Mouse (Mus musculus): ENCODE results near the gene Angptl3. TPM values are rescaled to one million over a fixed set of nuclear protein-coding genes. Genes with fewer than 3 reads are reported as not detected.

The Angptl3 gene
- polyA plus RNA-seq, 1 experiment from 2014 or later = 1.1 TPM

DNA sequence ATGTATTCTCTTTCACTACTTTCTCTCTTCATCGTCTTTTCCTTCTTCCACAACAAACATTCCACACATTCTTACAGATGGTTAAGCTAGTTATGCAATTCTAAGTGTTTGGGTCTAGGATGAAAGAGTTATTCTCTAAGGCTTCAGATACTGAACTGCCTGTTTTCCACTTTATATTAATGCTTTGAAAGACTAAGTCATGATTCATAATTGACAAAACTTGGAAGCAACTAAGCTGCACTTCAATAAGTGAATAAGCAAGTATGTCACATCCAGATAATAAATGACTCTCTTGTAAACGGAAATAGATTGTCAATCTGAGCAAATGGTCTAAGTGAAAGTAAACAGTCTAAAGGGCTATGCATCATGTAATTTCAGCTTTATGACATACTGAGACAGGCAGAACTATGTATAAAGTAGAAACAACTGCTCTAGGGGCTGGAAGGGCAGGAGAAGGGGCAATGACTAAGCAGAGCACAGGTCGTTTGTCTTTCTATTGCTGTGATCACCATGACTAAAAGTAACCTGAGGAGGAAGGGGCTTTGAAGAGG is 60.5 kb downstream of the Angptl3 start:
- Histone ChIP-seq H3K27me3 (replicated peaks; ENCODE audit: control insufficient read depth, insufficient read depth, low read length) (no peaks in the 10 kb centered on the region), H3K4me1 (replicated peaks; ENCODE audit: control insufficient read depth, insufficient read depth, low read length) (peaks cover 5% of the 10 kb centered on the region; the same call in 1 of the 2 replicates), H3K27ac (ENCODE audit: low read depth) (no peak overlapping the region), H3K4me2 (ENCODE audit: low read length) (no peak overlapping the region), H3K9ac (ENCODE audit: low read length) (no peak overlapping the region), H3K4me3 (ENCODE audit: low read depth, low read length) (no peak overlapping the region), H3K9me3 (ENCODE audit: control insufficient read depth, low read length) (no peaks in the 10 kb centered on the region), H3K36me3 (ENCODE audit: control insufficient read depth, insufficient read depth, low read length) (peaks cover 11% of the 10 kb centered on the region)
- ATAC-seq (replicated peaks; ENCODE audit: low FRiP score, low TSS enrichment, low read depth) = no peak
- no peak for DNase-seq (ENCODE audit: low spot score)
- WGBS = 32% methylated on average over 3 of the region's 3 CpGs

DNA sequence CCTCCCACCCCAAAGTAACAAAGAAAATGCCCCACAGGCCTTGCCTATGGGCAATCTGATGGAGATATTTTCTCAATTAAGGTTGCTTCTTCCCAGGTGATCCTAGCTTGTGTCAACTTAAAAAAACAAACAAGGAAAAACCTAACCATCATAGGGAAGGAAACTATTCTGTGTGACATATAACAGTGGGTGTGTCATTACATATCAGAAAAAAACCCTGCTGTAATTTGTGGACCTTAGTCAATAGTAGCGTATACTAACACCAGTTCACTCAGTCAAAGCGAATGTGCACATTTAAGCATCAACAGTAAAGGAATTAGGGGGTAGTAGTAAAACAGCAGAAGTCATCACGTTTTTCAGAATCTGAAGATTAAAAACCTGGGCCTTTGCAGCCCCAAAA is 61.0 kb downstream of the Angptl3 start:
- Histone ChIP-seq H3K27me3 (replicated peaks; ENCODE audit: control insufficient read depth, insufficient read depth, low read length) (no peaks in the 10 kb centered on the region), H3K4me2 (ENCODE audit: low read length) (no peak overlapping the region), H3K36me3 (ENCODE audit: control insufficient read depth, insufficient read depth, low read length) (peaks cover 11% of the 10 kb centered on the region), H3K27ac (ENCODE audit: low read depth) (no peak overlapping the region), H3K9me3 (ENCODE audit: control insufficient read depth, low read length) (no peaks in the 10 kb centered on the region), H3K9ac (ENCODE audit: low read length) (no peak overlapping the region), H3K4me1 (replicated peaks; ENCODE audit: control insufficient read depth, insufficient read depth, low read length) (peaks cover 5% of the 10 kb centered on the region; the same call in 1 of the 2 replicates), H3K4me3 (ENCODE audit: low read depth, low read length) (no peak overlapping the region)
- no peak for DNase-seq (ENCODE audit: low spot score)
- ATAC-seq (replicated peaks; ENCODE audit: low FRiP score, low TSS enrichment, low read depth) = no peak
- WGBS = 75% methylated on average over 3 of the region's 3 CpGs

Other genes with a start within 250 kb of the Angptl3 start
- gene Kank4, start 213.4 kb upstream of the Angptl3 start, polyA plus RNA-seq (2014; fragmentation: Nextera tagmentation; extraction: Ambion mirVana) = 2.9 and 3.3 TPM in 2 replicates
- not detected in 2 replicates for gene I0C0044D17Rik, start 207.1 kb upstream of the Angptl3 start, polyA plus RNA-seq (2014; fragmentation: Nextera tagmentation; extraction: Ambion mirVana)
- 116 and 123 TPM in 2 replicates for gene Usp1, start 107.1 kb upstream of the Angptl3 start, polyA plus RNA-seq (2014; fragmentation: Nextera tagmentation; extraction: Ambion mirVana)
- gene Dock7, start 90.0 kb downstream of the Angptl3 start, polyA plus RNA-seq (2014; fragmentation: Nextera tagmentation; extraction: Ambion mirVana) = 67.4 and 76.8 TPM in 2 replicates
- gene Atg4c, start 163.0 kb downstream of the Angptl3 start, polyA plus RNA-seq (2014; fragmentation: Nextera tagmentation; extraction: Ambion mirVana) = 13.4 and 15.4 TPM in 2 replicates

All from intestine, embryonic 14.5 days (tissue).